Mouse (Mus musculus) Patski (cell line): ENCODE results near the gene Irf8. TPM values are rescaled to one million over a fixed set of nuclear protein-coding genes. Genes with fewer than 3 reads are reported as not detected.

Experiments used
- ATAC-seq: fragments of 100-300 bp; one replicate; pipeline ENCODE4 v1.8.0; 2021
- CTCF ChIA-PET: fragments of 350-600 bp; sonication (Branson Sonifier 250); formaldehyde crosslinking; loops from one replicate; lab custom pipeline; 2022; ENCODE audit warnings: inconsistent platforms; lab: Charles Lee
- POLR2A ChIA-PET: fragments of 350-600 bp; sonication (Branson Sonifier 250); formaldehyde crosslinking; loops from one replicate; lab custom pipeline; 2022; ENCODE audit warnings: antibody characterized with exemption, inconsistent platforms; lab: Charles Lee
- DNase-seq: peaks from one replicate; pipeline ENCODE4 v3.0.0-alpha.2; 2011; ENCODE audit warnings: low read depth, low spot score
- H3K27me3 ChIP-seq: fragments of 371-371 bp; one replicate; pipeline ENCODE4 v1.5.1; 2021
- CTCF ChIP-seq: fragments of 100-300 bp; IDR thresholded peaks from one replicate; pipeline ENCODE4 v1.5.1; 2021
- in situ Hi-C: fragments of 300-500 bp; cut with MboI; formaldehyde crosslinking; loops from 3 replicates; pipeline ENCODE4 v1.11.1; 2018; ENCODE audit warnings: low pct_unique_long_range_greater_than_20kb, mixed read lengths
- polyA plus RNA-seq: library from polyadenylated mRNA; unstranded; gene quantifications from one replicate; pipeline ENCODE4 v1.2.3, GENCODE M21; 2021

The Irf8 gene
- polyA plus RNA-seq, 1 experiment from 2014 or later = 0.44 TPM

GRCm38 (mm10) chr8:120737166-120737565 is 1.0 kb downstream of the Irf8 start:
- in situ Hi-C loops = no loop called here
- DNase-seq (no peak), ATAC-seq (no peak)
- ChIA-PET POLR2A (no interaction called here), CTCF (interaction anchor here (0.9 to 1.4 kb wide), 2 partner anchors 59 to 61 kb away, joined by 3 read pairs; no protein-coding TSS in a partner anchor)
- peaks cover 23% of the 10 kb centered on the region for H3K27me3 ChIP-seq
- no peak for TF ChIP-seq CTCF

GRCm38 (mm10) chr8:120738771-120739170 is 2.6 kb downstream of the Irf8 start:
- in situ Hi-C loops = no loop called here
- ChIA-PET POLR2A (no interaction called here), CTCF (no interaction called here)
- DNase-seq (no peak), ATAC-seq (no peak)
- H3K27me3 ChIP-seq = peaks cover 23% of the 10 kb centered on the region
- TF ChIP-seq CTCF = no peak

- no peak for TF ChIP-seq CTCF
- in situ Hi-C loops = no loop called here
- DNase-seq (no peak), ATAC-seq (no peak)
- peaks cover 23% of the 10 kb centered on the region for H3K27me3 ChIP-seq
- CTCF ChIA-PET = no interaction called here
- POLR2A ChIA-PET = no interaction called here
These were observed 3.4 kb downstream of the Irf8 start for GRCm38 (mm10) chr8:120739526-120739925.

- no peak for DNase-seq
- H3K27me3 ChIP-seq = peaks cover 14% of the 10 kb centered on the region
- POLR2A ChIA-PET = no interaction called here
- no peak for ATAC-seq
- in situ Hi-C loops = no loop called here
- CTCF ChIA-PET = no interaction called here
- no peak for TF ChIP-seq CTCF
These were observed 4.4 kb downstream of the Irf8 start for GRCm38 (mm10) chr8:120740579-120740978.

GRCm38 (mm10) chr8:120741001-120741400 is 4.8 kb downstream of the Irf8 start:
- in situ Hi-C loops = no loop called here

GRCm38 (mm10) chr8:120741815-120742530 is 5.8 kb downstream of the Irf8 start:
- DNase-seq = no peak
- TF ChIP-seq CTCF = no peak
- no peak for ATAC-seq
- H3K27me3 ChIP-seq = peaks cover 6% of the 10 kb centered on the region
- in situ Hi-C loops = no loop called here
- ChIA-PET CTCF (no interaction called here), POLR2A (no interaction called here)

More at GRCm38 (mm10) chr8:120741001-120741400, 4.8 kb downstream of the Irf8 start:
- TF ChIP-seq CTCF = no peak
- CTCF ChIA-PET = no interaction called here
- H3K27me3 ChIP-seq = peaks cover 10% of the 10 kb centered on the region
- POLR2A ChIA-PET = no interaction called here
- DNase-seq (no peak), ATAC-seq (no peak)

- no peak for TF ChIP-seq CTCF
- no peak for DNase-seq
- CTCF ChIA-PET = no interaction called here
- in situ Hi-C loops = no loop called here
- POLR2A ChIA-PET = interaction anchor here (0.6 kb wide), 1 partner anchor 784 kb away, joined by 3 read pairs; no protein-coding TSS in a partner anchor
- no peaks in the 10 kb centered on the region for H3K27me3 ChIP-seq
- ATAC-seq = no peak
These were observed 7.2 kb downstream of the Irf8 start for GRCm38 (mm10) chr8:120743149-120743897.

GRCm38 (mm10) chr8:120743898-120744290 is 7.7 kb downstream of the Irf8 start:
- DNase-seq (no peak), ATAC-seq (no peak)
- POLR2A ChIA-PET = interaction anchor here (0.6 kb wide), 1 partner anchor 783 kb away, joined by 3 read pairs; no protein-coding TSS in a partner anchor
- H3K27me3 ChIP-seq = no peaks in the 10 kb centered on the region
- no peak for TF ChIP-seq CTCF
- CTCF ChIA-PET = no interaction called here
- in situ Hi-C loops = no loop called here

- no peak for TF ChIP-seq CTCF
- no peaks in the 10 kb centered on the region for H3K27me3 ChIP-seq
- CTCF ChIA-PET = no interaction called here
- DNase-seq (no peak), ATAC-seq (no peak)
- in situ Hi-C loops = no loop called here
- POLR2A ChIA-PET = no interaction called here
These were observed 8.3 kb downstream of the Irf8 start for GRCm38 (mm10) chr8:120744448-120744847.

- in situ Hi-C loops = no loop called here
- ChIA-PET CTCF (no interaction called here), POLR2A (no interaction called here)
- H3K27me3 ChIP-seq = no peaks in the 10 kb centered on the region
- no peak for TF ChIP-seq CTCF
- no peak for DNase-seq
- no peak for ATAC-seq
These were observed 9.1 kb downstream of the Irf8 start for GRCm38 (mm10) chr8:120745226-120745625.
